Mouse (Mus musculus) embryonic facial prominence, embryonic 14.5 days (tissue): Measurements from ENCODE around the gene Anp32e. TPM values are rescaled to one million over a fixed set of nuclear protein-coding genes. Genes with fewer than 3 reads are reported as not detected.

Source experiments
- ATAC-seq: fragments of 200-750 bp; cut with Nextera tagmentation; 2 replicates; pipeline ENCODE4 v1.8.0; 2017; ENCODE audit warnings: low read depth, moderate number of reproducible peaks, moderate TSS enrichment
- DNase-seq: peaks from one replicate; pipeline ENCODE4 v3.0.0-alpha.2; 2015; ENCODE audit warnings: low spot score
- H3K27ac ChIP-seq: fragments of 300-500 bp; sonication (generic); replicated peaks from 2 replicates; pipeline ENCODE4 v1.5.1; 2014; ENCODE audit warnings: low read depth, mild to moderate bottlenecking, low read length, moderate library complexity
- H3K27me3 ChIP-seq: fragments of 300-500 bp; sonication (generic); replicated peaks from 2 replicates; pipeline ENCODE4 v1.6.1; 2014; ENCODE audit warnings: low read length; ENCODE audit not compliant: control insufficient read depth, insufficient read depth
- H3K36me3 ChIP-seq: fragments of 300-500 bp; sonication (generic); 2 replicates; pipeline ENCODE4 v1.6.1; 2014; ENCODE audit warnings: low read length, mixed read lengths; ENCODE audit not compliant: control insufficient read depth, insufficient read depth
- H3K4me1 ChIP-seq: fragments of 300-500 bp; sonication (generic); 2 replicates; pipeline ENCODE4 v1.6.1; 2014; ENCODE audit warnings: antibody characterized with exemption, low read length; ENCODE audit not compliant: control insufficient read depth, insufficient read depth
- H3K4me2 ChIP-seq: fragments of 300-500 bp; sonication (generic); 2 replicates; pipeline ENCODE4 v1.6.1; 2014; ENCODE audit warnings: low read depth, mild to moderate bottlenecking, low read length, moderate library complexity, mixed read lengths
- H3K4me3 ChIP-seq: fragments of 300-500 bp; sonication (generic); 2 replicates; pipeline ENCODE4 v1.5.1; 2014; ENCODE audit warnings: low read depth, mild to moderate bottlenecking, low read length
- H3K9ac ChIP-seq: fragments of 300-500 bp; sonication (generic); 2 replicates; pipeline ENCODE4 v1.6.1; 2014; ENCODE audit warnings: low read depth, mild to moderate bottlenecking, low read length, moderate library complexity, mixed read lengths
- H3K9me3 ChIP-seq: fragments of 300-500 bp; sonication (generic); 2 replicates; pipeline ENCODE4 v1.6.1; 2016; ENCODE audit warnings: low read length; ENCODE audit not compliant: control insufficient read depth
- WGBS: fragments of 180-500 bp; shearing (Covaris S2); extraction: QIAGEN DNeasy Blood & Tissue Kit; methylation state at CpG from one replicate; pipeline ENCODE4 v1.1.7; 2014; 5-methylcytosine and 5-hydroxymethylcytosine counted together
- polyA plus RNA-seq: library from polyadenylated mRNA; unstranded; fragments of >200 nt; fragmentation: Nextera tagmentation; extraction: Ambion mirVana; gene quantifications from 2 replicates; pipeline ENCODE4 v1.2.1, GENCODE M21; 2014

Anp32e gene
- polyA plus RNA-seq, 1 experiment from 2014 or later, result 62.6 TPM

DNA sequence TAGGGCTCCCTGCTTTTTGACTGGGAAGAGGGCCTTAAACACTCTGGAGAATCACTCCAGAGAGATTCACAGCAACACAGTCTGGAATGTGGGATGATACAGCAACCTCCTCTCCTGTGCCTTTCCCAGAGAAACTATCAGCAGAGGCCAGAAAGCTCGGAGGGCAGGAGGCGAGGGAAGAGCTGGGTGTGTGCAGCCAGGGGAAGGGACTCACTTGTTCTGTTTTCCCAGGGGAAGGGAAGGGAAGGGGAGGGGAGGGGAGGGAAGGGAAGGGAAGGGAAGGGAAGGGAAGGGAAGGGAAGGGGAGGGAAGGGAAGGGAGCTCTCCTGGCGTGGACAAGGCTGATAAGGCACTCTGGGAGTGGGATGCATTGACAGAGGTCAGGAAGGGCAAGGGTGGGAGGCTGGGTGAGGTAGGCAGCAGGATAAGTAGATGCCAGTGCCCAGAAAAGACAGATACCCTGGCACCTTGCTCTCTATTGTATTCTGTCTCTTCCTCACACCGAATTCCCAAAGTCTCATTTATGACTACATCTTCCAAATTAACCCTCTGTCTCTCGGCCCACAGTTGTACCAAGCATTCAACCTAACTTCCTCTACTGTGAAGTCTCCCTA lies 64.1 kb downstream of the Anp32e start:
- peak overlapping the region; percentile 66 for H3K4me2 ChIP-seq
- 50% methylated on average over 4 of the region's 5 CpGs for WGBS
- DNase-seq, result no peak
- H3K4me1 ChIP-seq, result peaks cover 24% of the 10 kb centered on the region
- peak overlapping the region; percentile 93; the same call in 1 of the 2 replicates for H3K9ac ChIP-seq
- ATAC-seq, result no peak
- no peak overlapping the region for H3K27ac ChIP-seq
- peak overlapping the region; percentile 78 for H3K4me3 ChIP-seq
- H3K9me3 ChIP-seq, result no peaks in the 10 kb centered on the region
- H3K27me3 ChIP-seq, result no peaks in the 10 kb centered on the region
- H3K36me3 ChIP-seq, result peaks cover 47% of the 10 kb centered on the region

DNA sequence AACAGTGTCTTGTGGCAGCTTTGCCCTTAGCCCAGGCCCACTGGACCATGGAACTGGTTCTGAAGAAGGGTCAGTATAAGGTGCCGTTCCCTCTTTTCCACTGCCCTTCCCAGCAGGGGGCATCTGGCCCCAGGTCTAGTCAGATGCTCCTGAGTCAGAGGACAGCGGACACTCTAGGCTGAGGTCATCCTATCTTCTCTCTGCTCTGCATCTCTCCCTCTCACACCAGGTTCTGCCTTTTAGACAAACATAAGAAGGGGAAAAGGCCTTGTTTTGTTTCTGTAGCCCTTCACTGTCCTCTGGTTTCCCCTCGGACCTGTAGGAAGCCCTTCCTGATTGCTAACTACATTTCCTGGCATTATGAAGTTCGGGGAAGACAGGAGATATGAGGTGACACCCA lies 64.8 kb downstream of the Anp32e start:
- Histone ChIP-seq H3K4me2 (peak overlapping the region; percentile 66), H3K9me3 (no peaks in the 10 kb centered on the region), H3K27me3 (no peaks in the 10 kb centered on the region), H3K4me1 (peaks cover 24% of the 10 kb centered on the region), H3K27ac (peak overlapping the region; percentile 97), H3K4me3 (peak overlapping the region; percentile 78), H3K36me3 (peaks cover 39% of the 10 kb centered on the region), H3K9ac (peak overlapping the region; percentile 93)
- 18% methylated on average over 4 of the region's 4 CpGs for WGBS
- no peak for DNase-seq
- no peak for ATAC-seq

DNA sequence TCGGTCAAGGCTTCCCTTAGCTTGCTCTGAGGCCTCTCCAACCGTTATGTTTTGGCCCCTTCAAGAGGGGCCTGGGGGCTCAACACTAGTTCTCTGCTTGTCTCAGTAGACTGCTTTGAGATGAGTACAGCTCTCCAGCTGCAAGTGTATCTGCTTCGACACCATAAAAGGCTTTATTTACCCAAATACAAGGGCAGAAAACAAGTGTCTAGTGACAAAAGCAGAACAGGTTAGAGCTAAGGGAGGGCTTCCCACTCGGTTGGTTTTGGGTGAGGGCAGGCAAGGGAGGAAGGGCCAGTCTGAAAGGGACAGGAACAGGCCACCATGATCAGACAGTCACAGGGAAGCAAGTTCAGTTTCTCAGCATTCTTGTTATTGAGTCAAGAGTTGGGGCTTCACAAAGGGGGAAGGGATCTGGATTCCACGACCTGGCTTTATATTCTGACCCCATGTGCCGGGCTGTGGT lies 65.4 kb downstream of the Anp32e start:
- H3K4me2 ChIP-seq, result peak overlapping the region; percentile 66
- no peaks in the 10 kb centered on the region for H3K27me3 ChIP-seq
- 9% methylated on average over 6 of the region's 6 CpGs for WGBS
- H3K4me3 ChIP-seq, result peak overlapping the region; percentile 78
- peaks cover 24% of the 10 kb centered on the region for H3K4me1 ChIP-seq
- DNase-seq (no peak), ATAC-seq (no peak)
- peak overlapping the region; percentile 97 for H3K27ac ChIP-seq
- H3K36me3 ChIP-seq, result peaks cover 34% of the 10 kb centered on the region
- no peaks in the 10 kb centered on the region for H3K9me3 ChIP-seq
- peak overlapping the region; percentile 93 for H3K9ac ChIP-seq

DNA sequence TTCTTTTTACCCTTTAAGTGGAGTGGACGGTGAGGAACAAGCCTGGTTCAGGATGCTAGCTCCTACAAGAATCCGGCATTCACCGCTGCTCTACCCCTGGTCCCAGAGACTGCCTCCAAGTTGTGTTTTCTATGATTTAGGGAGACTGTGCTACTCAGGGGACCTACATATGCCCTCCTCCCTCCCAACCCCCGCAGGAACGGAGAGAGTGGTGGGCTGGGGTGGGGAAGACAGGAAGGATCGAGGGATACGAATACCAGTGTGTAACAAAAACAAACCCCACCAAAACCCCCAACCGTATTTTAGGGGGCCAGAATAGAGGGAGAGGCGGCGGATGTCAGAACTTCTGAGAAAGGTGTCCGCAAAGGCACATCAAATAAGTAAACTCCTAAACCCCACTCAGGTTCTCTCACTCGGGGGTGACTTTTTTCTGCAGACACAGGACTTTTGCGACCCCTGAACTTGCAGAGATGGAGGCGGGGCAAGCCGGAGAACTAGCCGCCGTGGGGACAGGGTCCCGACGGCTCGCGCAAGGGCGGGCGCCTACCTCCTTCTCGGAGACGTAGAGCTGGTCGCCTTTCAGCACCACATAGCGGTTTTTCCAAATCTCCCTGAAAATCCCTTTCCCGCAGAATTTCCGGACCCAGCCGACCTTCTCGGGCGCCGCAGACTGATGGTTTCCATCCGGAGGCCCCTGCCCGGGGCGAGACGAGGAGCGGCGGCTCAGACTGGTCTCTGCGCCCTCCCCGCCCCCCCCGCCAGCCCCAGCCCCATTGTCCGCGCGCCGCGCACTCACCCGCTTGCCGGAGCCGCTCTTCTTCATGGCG lies 66.1 kb downstream of the Anp32e start:
- no peaks in the 10 kb centered on the region for H3K9me3 ChIP-seq
- no peaks in the 10 kb centered on the region for H3K27me3 ChIP-seq
- DNase-seq (peak; percentile 53), ATAC-seq (peak; percentile 74)
- WGBS, result under 1% methylated on average over 32 of the region's 51 CpGs
- H3K9ac ChIP-seq, result peak overlapping the region; percentile 93
- peaks cover 24% of the 10 kb centered on the region for H3K4me1 ChIP-seq
- peak overlapping the region; percentile 78 for H3K4me3 ChIP-seq
- H3K36me3 ChIP-seq, result peaks cover 26% of the 10 kb centered on the region
- H3K27ac ChIP-seq, result peak overlapping the region; percentile 97
- peak overlapping the region; percentile 66 for H3K4me2 ChIP-seq

DNA sequence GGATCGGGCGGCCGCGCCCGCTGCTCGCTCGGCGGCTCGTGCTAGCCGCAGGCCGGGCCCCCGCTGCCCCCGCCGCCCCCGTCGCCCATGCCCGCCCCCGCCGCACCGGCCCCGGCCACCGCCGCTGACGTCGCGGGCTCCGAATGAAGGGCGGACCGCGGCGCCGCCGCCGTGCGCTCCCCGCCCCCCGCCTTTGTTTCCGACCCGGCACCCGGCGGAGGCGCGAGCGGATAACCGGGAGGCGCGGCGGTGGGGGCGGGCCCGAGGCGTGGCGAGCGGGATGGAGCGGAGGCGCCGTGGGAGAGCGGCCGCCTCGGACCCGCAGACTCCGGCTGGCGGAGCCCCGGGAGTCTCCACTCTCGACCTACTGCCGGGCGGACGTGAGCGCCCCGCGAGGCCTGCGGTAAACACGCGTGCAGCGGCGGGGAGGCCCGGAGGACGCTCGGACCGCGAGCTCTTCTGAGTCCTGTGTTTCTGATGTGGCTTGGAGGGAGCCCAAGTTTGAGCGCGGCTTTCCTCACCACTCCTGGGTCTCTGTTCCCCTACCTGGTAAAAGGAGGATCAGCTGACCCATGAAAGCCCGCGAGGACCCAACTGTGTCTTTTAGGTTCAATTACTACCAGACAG lies 66.9 kb downstream of the Anp32e start, which contains the start of gene Plekho1:
Gene Plekho1 (minus strand): TSS at position 200 of the 627 bp plus-strand sequence.
- H3K36me3 ChIP-seq, result peaks cover 19% of the 10 kb centered on the region; the same call in 1 of the 2 replicates
- no peaks in the 10 kb centered on the region for H3K27me3 ChIP-seq
- H3K27ac ChIP-seq, result peak within 1 kb of the TSS; percentile 97
- peak within 1 kb of the TSS; percentile 66 for H3K4me2 ChIP-seq
- H3K9ac ChIP-seq, result peak within 1 kb of the TSS; percentile 93
- peaks cover 26% of the 10 kb centered on the region for H3K4me1 ChIP-seq
- DNase-seq (peak; percentile 69), ATAC-seq (peak; percentile 55)
- WGBS, result under 1% methylated on average over 23 of the region's 84 CpGs
- no peaks in the 10 kb centered on the region for H3K9me3 ChIP-seq
- H3K4me3 ChIP-seq, result peak within 1 kb of the TSS; percentile 78

DNA sequence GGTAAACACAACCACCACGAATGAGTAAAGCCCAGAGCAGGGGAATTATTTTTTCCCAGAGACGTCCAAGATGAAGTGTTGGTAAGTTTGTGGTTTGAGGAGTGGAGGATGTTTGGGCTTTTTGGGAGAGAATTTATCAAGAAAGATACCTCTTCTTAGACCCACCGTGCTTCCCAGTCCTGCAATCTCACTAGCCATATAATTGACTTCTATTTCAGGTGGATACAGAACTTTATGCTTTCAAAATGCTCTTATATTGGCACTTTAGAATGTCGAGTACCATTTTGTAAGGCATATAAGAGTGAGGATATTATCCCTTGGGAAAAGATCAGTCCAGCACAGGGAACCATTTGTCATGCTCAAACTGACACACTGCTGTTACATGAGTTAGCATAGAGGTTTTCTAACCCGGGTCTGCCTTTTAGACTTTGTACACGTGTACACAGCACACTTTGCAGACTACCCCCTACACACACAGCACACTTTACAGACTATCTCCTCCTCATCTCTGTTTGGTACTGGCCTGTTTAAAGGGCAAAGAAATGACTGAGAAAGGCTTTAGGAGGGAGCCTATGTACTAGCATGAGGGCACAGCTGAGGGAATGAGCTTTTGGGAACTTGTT lies 67.5 kb downstream of the Anp32e start:
- DNase-seq, result no peak
- 9% methylated on average over 6 of the region's 6 CpGs for WGBS
- H3K9me3 ChIP-seq, result no peaks in the 10 kb centered on the region
- H3K4me1 ChIP-seq, result peaks cover 29% of the 10 kb centered on the region
- peak overlapping the region; percentile 78 for H3K4me3 ChIP-seq
- H3K27ac ChIP-seq, result peak overlapping the region; percentile 97
- H3K36me3 ChIP-seq, result peaks cover 12% of the 10 kb centered on the region; the same call in 1 of the 2 replicates
- no peaks in the 10 kb centered on the region for H3K27me3 ChIP-seq
- H3K9ac ChIP-seq, result peak overlapping the region; percentile 93
- ATAC-seq, result no peak
- H3K4me2 ChIP-seq, result peak overlapping the region; percentile 66

Other genes with a start within 250 kb of the Anp32e start
- gene Adamtsl4, start 241.3 kb upstream of the Anp32e start, polyA plus RNA-seq, result 2.8 and 3.8 TPM in 2 replicates
- gene Ecm1, start 189.7 kb upstream of the Anp32e start, polyA plus RNA-seq, result 12.8 and 16.8 TPM in 2 replicates
- gene Tars2, start 169.0 kb upstream of the Anp32e start, polyA plus RNA-seq, result 40.1 and 44.5 TPM in 2 replicates
- gene Rprd2, start 110.4 kb upstream of the Anp32e start, polyA plus RNA-seq, result 20.5 and 21.2 TPM in 2 replicates
- 41.9 and 46.0 TPM in 2 replicates for gene Prpf3, start 73.4 kb upstream of the Anp32e start, polyA plus RNA-seq
- gene Mrps21, start 57.7 kb upstream of the Anp32e start, polyA plus RNA-seq, result 288 and 315 TPM in 2 replicates
- gene Ciart, start 47.0 kb upstream of the Anp32e start, polyA plus RNA-seq, result 4.1 and 4.4 TPM in 2 replicates
- gene BC028528, start 37.2 kb upstream of the Anp32e start, polyA plus RNA-seq, result 19.3 and 20.1 TPM in 2 replicates
- 36.6 and 39.5 TPM in 2 replicates for gene Aph1a, start 35.3 kb upstream of the Anp32e start, polyA plus RNA-seq
- gene Car14, start 24.6 kb upstream of the Anp32e start, polyA plus RNA-seq, result 3.7 and 5.6 TPM in 2 replicates
- 40.5 and 43.2 TPM in 2 replicates for gene Plekho1, start 66.8 kb downstream of the Anp32e start, polyA plus RNA-seq
- gene Vps45, start 129.2 kb downstream of the Anp32e start, polyA plus RNA-seq, result 24.4 and 25.7 TPM in 2 replicates
- 17.6 and 20.0 TPM in 2 replicates for gene Otud7b, start 175.3 kb downstream of the Anp32e start, polyA plus RNA-seq
- 19.7 and 24.6 TPM in 2 replicates for gene Mtmr11, start 232.8 kb downstream of the Anp32e start, polyA plus RNA-seq
- gene Sf3b4, start 243.1 kb downstream of the Anp32e start, polyA plus RNA-seq, result 152 and 158 TPM in 2 replicates